Mouse (Mus musculus) heart, embryonic 16.5 days (tissue): ENCODE results near the gene Nup188. TPM values are rescaled to one million over a fixed set of nuclear protein-coding genes. Genes with fewer than 3 reads are reported as not detected.

Experiments
- ATAC-seq: fragments of 200-750 bp; cut with Nextera tagmentation; replicated peaks from 2 replicates; pipeline ENCODE4 v1.8.0; 2017; ENCODE audit warnings: moderate number of reproducible peaks; ENCODE audit not compliant: insufficient read depth, low FRiP score; ENCODE audit errors: extremely low read depth
- H3K27ac ChIP-seq: fragments of 300-500 bp; sonication (generic); 2 replicates; pipeline ENCODE4 v1.5.1; 2014; ENCODE audit warnings: mild to moderate bottlenecking, low read length, control low read depth, moderate library complexity
- H3K27me3 ChIP-seq: fragments of 300-500 bp; sonication (generic); 2 replicates; pipeline ENCODE4 v1.6.1; 2014; ENCODE audit warnings: low read length, mixed read lengths; ENCODE audit not compliant: control insufficient read depth, insufficient read depth
- H3K36me3 ChIP-seq: fragments of 300-500 bp; sonication (generic); 2 replicates; pipeline ENCODE4 v1.6.1; 2014; ENCODE audit not compliant: control insufficient read depth, insufficient read depth
- H3K4me1 ChIP-seq: fragments of 300-500 bp; sonication (generic); 2 replicates; pipeline ENCODE4 v1.6.1; 2014; ENCODE audit warnings: low read length, mixed read lengths; ENCODE audit not compliant: control insufficient read depth, insufficient read depth
- H3K4me2 ChIP-seq: fragments of 300-500 bp; sonication (generic); 2 replicates; pipeline ENCODE4 v1.6.1; 2014; ENCODE audit warnings: low read depth, mild to moderate bottlenecking, control low read depth, low read length
- H3K4me3 ChIP-seq: fragments of 300-500 bp; sonication (generic); 2 replicates; pipeline ENCODE4 v1.5.1; 2014; ENCODE audit warnings: mild to moderate bottlenecking, control low read depth, low read length
- H3K9ac ChIP-seq: fragments of 300-500 bp; sonication (generic); 2 replicates; pipeline ENCODE4 v1.6.1; 2014; ENCODE audit warnings: low read length, control low read depth
- H3K9me3 ChIP-seq: fragments of 300-500 bp; sonication (generic); replicated peaks from 2 replicates; pipeline ENCODE4 v1.6.1; 2016; ENCODE audit warnings: low read length; ENCODE audit not compliant: control insufficient read depth
- WGBS: fragments of 180-500 bp; shearing (Covaris S2); extraction: QIAGEN DNeasy Blood & Tissue Kit; methylation state at CpG from one replicate; pipeline ENCODE4 v1.1.7; 2014; 5-methylcytosine and 5-hydroxymethylcytosine counted together
- polyA plus RNA-seq: library from polyadenylated mRNA; unstranded; fragments of >200 nt; fragmentation: Nextera tagmentation; extraction: Ambion mirVana; gene quantifications from 2 replicates; pipeline ENCODE4 v1.2.1, GENCODE M21; 2015

Gene Nup188
- polyA plus RNA-seq, 1 experiment from 2014 or later, result 23.6 TPM

DNA sequence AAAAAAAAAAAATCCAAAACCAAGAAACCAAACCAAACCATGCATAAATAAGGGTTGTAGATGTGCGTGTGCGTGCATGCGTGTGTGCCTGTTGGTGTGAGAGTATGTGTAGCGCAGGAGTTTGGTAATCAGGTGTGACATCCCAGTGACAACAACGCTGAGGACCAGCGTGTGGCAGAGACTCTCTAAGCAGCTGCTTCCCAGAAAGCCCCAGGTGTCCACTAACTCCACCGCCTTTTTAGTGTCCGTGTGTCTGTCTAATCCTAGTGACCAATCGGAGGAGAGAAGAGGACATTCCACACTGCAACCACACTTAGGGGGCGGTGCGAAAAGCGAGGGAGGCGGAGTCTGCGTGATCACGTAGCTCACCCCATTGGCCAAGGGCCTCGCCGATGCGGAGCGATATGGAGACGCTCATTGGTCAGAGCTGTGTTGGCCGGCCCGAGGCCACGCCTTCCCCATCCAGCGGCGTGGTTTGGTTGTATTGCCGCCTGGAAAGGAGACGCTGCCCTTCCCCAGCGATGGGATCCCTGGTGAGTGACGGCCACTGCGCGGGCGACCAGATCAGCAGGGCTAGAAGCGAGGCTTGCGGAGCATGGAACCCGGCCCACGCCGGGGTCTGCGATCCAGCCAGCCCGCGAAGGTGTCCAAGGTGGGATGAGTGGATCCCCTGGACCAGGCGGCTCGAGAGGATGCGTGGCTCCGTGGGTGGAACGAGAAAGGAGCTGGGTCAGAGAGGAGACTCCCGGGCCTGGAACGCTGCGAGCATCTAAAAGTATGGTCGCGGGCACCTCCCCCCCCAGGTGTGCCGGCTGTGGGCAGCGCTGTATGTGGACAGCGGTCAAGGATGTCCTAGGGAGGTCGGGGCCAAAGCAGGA is 77.8 kb downstream of the Nup188 start, which contains the start of gene Miga2:
Gene Miga2, plus strand, starts transcription at position 461 of the 878 bp plus-strand sequence.
- under 1% methylated on average over 54 of the region's 54 CpGs for WGBS
- Histone ChIP-seq H3K4me3 (peak within 1 kb of the TSS; percentile 88), H3K36me3 (peaks cover 16% of the 10 kb centered on the region), H3K9me3 (no peaks in the 10 kb centered on the region; the same call in 1 of the 2 replicates), H3K27ac (peak within 1 kb of the TSS; percentile 91), H3K4me1 (peaks cover 19% of the 10 kb centered on the region), H3K4me2 (peak within 1 kb of the TSS; percentile 91), H3K9ac (peak within 1 kb of the TSS; percentile 93), H3K27me3 (no peaks in the 10 kb centered on the region)
- peak; percentile 99 for ATAC-seq

GRCm38 (mm10) chr2:30365281-30366069 is 79.3 kb downstream of the Nup188 start:
- peak overlapping the region; percentile 93 for H3K9ac ChIP-seq
- H3K27ac ChIP-seq, result peak overlapping the region; percentile 91
- H3K36me3 ChIP-seq, result peaks cover 28% of the 10 kb centered on the region
- no peak for ATAC-seq
- H3K4me3 ChIP-seq, result peak overlapping the region; percentile 88
- peak overlapping the region; percentile 91 for H3K4me2 ChIP-seq
- peaks cover 19% of the 10 kb centered on the region for H3K4me1 ChIP-seq
- WGBS, result 57% methylated on average over 2 of the region's 2 CpGs
- H3K9me3 ChIP-seq, result no peaks in the 10 kb centered on the region; the same call in 1 of the 2 replicates
- no peaks in the 10 kb centered on the region for H3K27me3 ChIP-seq

DNA sequence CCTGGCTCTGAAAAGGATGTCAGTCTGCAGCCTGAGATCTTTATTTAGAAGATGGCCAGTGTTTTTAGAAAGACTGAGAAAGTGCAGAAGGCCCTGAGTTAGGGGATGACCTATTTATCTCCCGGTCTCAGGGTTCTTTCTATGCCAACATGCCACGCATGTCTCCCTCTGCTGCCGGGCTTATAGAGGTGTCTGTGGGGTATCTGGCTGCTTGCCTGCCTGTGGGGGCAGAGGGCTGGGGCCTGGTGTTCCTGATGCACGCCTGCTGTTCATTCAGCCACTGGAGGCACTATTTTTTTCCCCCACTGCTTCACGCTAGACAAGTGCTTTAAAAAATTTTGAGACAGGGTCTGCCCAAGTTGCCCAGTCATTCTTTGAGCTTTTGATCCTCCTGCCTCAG is 80.0 kb downstream of the Nup188 start:
- peak overlapping the region; percentile 91 for H3K4me2 ChIP-seq
- no peak for ATAC-seq
- H3K36me3 ChIP-seq, result peaks cover 36% of the 10 kb centered on the region
- 18% methylated on average over 5 of the region's 5 CpGs for WGBS
- H3K27me3 ChIP-seq, result no peaks in the 10 kb centered on the region
- peak overlapping the region; percentile 91 for H3K27ac ChIP-seq
- H3K4me3 ChIP-seq, result no peak overlapping the region
- no peak overlapping the region for H3K9ac ChIP-seq
- peaks cover 19% of the 10 kb centered on the region for H3K4me1 ChIP-seq
- no peaks in the 10 kb centered on the region; the same call in 1 of the 2 replicates for H3K9me3 ChIP-seq

GRCm38 (mm10) chr2:30371544-30371943 is 85.3 kb downstream of the Nup188 start:
- Histone ChIP-seq H3K4me1 (peaks cover 1% of the 10 kb centered on the region), H3K9me3 (no peaks in the 10 kb centered on the region), H3K36me3 (peaks cover 79% of the 10 kb centered on the region), H3K4me3 (no peak overlapping the region), H3K27ac (no peak overlapping the region), H3K9ac (no peak overlapping the region), H3K27me3 (no peaks in the 10 kb centered on the region), H3K4me2 (no peak overlapping the region)
- ATAC-seq, result no peak
- 87% methylated on average over 8 of the region's 8 CpGs for WGBS

- Histone ChIP-seq H3K9ac (no peak overlapping the region), H3K4me3 (no peak overlapping the region), H3K36me3 (peaks cover 85% of the 10 kb centered on the region), H3K9me3 (no peaks in the 10 kb centered on the region), H3K4me2 (no peak overlapping the region), H3K4me1 (no peaks in the 10 kb centered on the region), H3K27ac (no peak overlapping the region), H3K27me3 (no peaks in the 10 kb centered on the region)
- 93% methylated on average over 5 of the region's 5 CpGs for WGBS
- no peak for ATAC-seq
Observed at GRCm38 (mm10) chr2:30372726-30373125, 86.5 kb downstream of the Nup188 start.

DNA sequence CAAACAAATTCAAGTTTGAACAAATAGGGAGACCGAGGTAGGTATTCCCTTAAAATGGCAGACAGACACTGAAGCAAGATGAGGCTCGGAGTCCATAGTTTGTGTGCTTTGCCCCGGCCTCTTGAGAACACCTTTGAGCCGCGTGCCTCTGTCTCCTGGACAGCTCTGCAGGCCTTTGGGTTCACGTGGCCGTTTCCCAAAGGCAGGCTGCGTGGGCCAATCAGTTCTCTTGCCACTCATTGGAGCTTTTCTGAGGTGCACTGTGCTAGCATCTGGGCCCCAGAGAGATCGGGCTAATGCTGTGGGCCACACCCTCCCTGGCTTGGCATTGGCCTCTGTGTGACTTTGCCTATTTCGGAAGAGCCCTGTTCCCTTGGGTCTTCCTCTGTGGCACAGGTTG is 89.7 kb downstream of the Nup188 start:
- no peak overlapping the region for H3K4me2 ChIP-seq
- H3K27ac ChIP-seq, result no peak overlapping the region
- H3K27me3 ChIP-seq, result no peaks in the 10 kb centered on the region
- ATAC-seq, result no peak
- peaks cover 74% of the 10 kb centered on the region for H3K36me3 ChIP-seq
- no peak overlapping the region for H3K4me3 ChIP-seq
- H3K9me3 ChIP-seq, result no peaks in the 10 kb centered on the region
- no peak overlapping the region for H3K9ac ChIP-seq
- no peaks in the 10 kb centered on the region for H3K4me1 ChIP-seq
- 93% methylated on average over 10 of the region's 10 CpGs for WGBS

DNA sequence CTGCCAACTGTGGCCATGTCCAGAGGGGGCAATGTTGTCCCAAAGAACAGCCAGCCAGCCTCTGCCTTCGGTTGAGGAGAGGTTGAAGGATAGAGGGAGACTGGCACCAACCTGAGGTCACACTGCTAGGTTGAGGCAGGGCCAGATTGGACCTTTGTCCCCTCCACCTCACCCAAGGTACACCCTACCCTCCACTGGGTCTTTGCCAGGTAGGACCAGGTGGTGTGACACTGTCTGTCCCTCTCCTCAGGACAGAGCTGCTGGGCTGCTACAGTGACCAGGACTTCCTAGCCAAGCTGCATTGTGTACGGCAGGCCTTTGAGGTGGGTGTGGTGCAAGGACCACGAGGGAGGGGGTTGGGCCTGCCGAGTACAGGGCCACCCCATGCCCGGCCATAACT is 91.5 kb downstream of the Nup188 start:
- no peak overlapping the region for H3K9ac ChIP-seq
- H3K9me3 ChIP-seq, result no peaks in the 10 kb centered on the region
- 75% methylated on average over 5 of the region's 5 CpGs for WGBS
- H3K4me1 ChIP-seq, result no peaks in the 10 kb centered on the region
- no peak overlapping the region for H3K4me2 ChIP-seq
- no peak for ATAC-seq
- H3K4me3 ChIP-seq, result no peak overlapping the region
- peaks cover 73% of the 10 kb centered on the region for H3K36me3 ChIP-seq
- no peaks in the 10 kb centered on the region for H3K27me3 ChIP-seq
- H3K27ac ChIP-seq, result no peak overlapping the region

DNA sequence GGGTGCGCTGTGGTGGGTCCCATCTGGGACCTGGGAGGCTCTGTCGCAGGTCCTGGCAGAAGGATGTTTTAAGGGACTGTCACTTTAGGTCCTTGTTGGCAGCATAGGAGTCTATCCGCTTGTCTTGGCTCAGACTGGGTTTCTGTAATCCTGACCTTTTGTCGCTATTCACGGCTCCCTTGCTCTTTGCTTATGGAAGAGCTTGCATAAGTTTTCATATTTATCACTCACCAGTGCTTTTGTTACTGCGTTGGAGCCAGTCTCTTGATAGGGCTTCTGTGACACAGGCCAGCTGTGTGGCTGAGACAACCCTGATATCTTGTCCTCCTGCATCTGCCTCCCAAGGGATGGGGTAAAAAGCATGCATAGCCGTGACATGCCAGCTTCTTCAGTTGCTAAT is 93.1 kb downstream of the Nup188 start:
- H3K4me3 ChIP-seq, result no peak overlapping the region
- no peaks in the 10 kb centered on the region for H3K4me1 ChIP-seq
- H3K27me3 ChIP-seq, result no peaks in the 10 kb centered on the region
- H3K4me2 ChIP-seq, result no peak overlapping the region
- ATAC-seq, result no peak
- no peak overlapping the region for H3K9ac ChIP-seq
- WGBS, result 78% methylated on average over 7 of the region's 7 CpGs
- peaks cover 73% of the 10 kb centered on the region for H3K36me3 ChIP-seq
- no peaks in the 10 kb centered on the region for H3K9me3 ChIP-seq
- no peak overlapping the region for H3K27ac ChIP-seq
